Mouse (Mus musculus) liver, embryonic 13.5 days (tissue): Measurements from ENCODE around the gene Mre11a. TPM values are rescaled to one million over a fixed set of nuclear protein-coding genes. Genes with fewer than 3 reads are reported as not detected.

ENCODE experiments used
- ATAC-seq: fragments of 200-750 bp; cut with Nextera tagmentation; 2 replicates; pipeline ENCODE4 v1.8.0; 2017; ENCODE audit warnings: low read depth, mild to moderate bottlenecking, moderate number of reproducible peaks, moderate library complexity
- DNase-seq: peaks from one replicate; pipeline ENCODE4 v3.0.0; 2022
- H3K27ac ChIP-seq: fragments of 300-500 bp; sonication (generic); 2 replicates; pipeline ENCODE4 v1.5.1; 2015; ENCODE audit warnings: moderate library complexity, mild to moderate bottlenecking, inconsistent platforms
- H3K27me3 ChIP-seq: fragments of 300-500 bp; sonication (generic); 2 replicates; pipeline ENCODE4 v1.6.1; 2015; ENCODE audit warnings: mild to moderate bottlenecking, inconsistent platforms
- H3K36me3 ChIP-seq: fragments of 300-500 bp; sonication (generic); 2 replicates; pipeline ENCODE4 v1.6.1; 2015; ENCODE audit warnings: mild to moderate bottlenecking, inconsistent platforms
- H3K4me1 ChIP-seq: fragments of 300-500 bp; sonication (generic); replicated peaks from 2 replicates; pipeline ENCODE4 v1.6.1; 2015; ENCODE audit warnings: inconsistent platforms
- H3K4me2 ChIP-seq: fragments of 300-500 bp; sonication (generic); 2 replicates; pipeline ENCODE4 v1.6.1; 2015; ENCODE audit warnings: inconsistent platforms, mild to moderate bottlenecking, moderate library complexity
- H3K4me3 ChIP-seq: fragments of 300-500 bp; sonication (generic); replicated peaks from 2 replicates; pipeline ENCODE4 v1.5.1; 2015; ENCODE audit warnings: mild to moderate bottlenecking, inconsistent platforms
- H3K9ac ChIP-seq: fragments of 300-500 bp; sonication (generic); 2 replicates; pipeline ENCODE4 v1.6.1; 2015; ENCODE audit warnings: mild to moderate bottlenecking, inconsistent platforms
- H3K9me3 ChIP-seq: fragments of 300-500 bp; sonication (generic); replicated peaks from 2 replicates; pipeline ENCODE4 v1.6.1; 2016; ENCODE audit warnings: inconsistent platforms
- WGBS: fragments of 180-500 bp; shearing (Covaris S2); methylation state at CpG from one replicate; pipeline ENCODE4 v1.1.7; 2015; ENCODE audit not compliant: insufficient replicate concordance; 5-methylcytosine and 5-hydroxymethylcytosine counted together
- polyA plus RNA-seq: library from polyadenylated mRNA; unstranded; fragments of >200 nt; fragmentation: Nextera tagmentation; extraction: Ambion mirVana; gene quantifications from 2 replicates; pipeline ENCODE4 v1.2.1, GENCODE M21; 2015

Gene Mre11a
- polyA plus RNA-seq, 1 experiment from 2014 or later = 22.6 TPM

DNA sequence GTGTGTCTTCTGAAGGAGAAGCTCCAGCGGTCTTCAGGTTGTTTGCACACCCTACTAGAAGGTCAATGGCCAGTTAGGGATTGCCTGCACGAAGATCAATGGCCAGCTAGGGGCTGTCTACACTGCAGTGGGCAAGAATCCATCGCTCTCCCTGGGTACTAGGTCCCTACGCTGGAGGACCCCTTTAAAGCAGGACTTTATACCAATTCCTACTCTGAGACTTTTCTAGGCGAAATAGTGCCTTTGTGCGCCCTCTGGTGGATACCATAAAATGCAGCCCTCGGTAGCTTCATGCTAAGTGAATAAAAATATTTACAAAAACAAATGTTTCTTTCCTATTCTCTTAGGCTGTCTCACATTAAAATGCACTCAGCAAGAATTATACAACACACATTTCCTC, 19.7 kb upstream of the Mre11a start:
- Histone ChIP-seq H3K36me3 (no peaks in the 10 kb centered on the region), H3K4me3 (no peak overlapping the region), H3K9ac (no peak overlapping the region), H3K27ac (no peak overlapping the region), H3K4me2 (no peak overlapping the region), H3K4me1 (no peaks in the 10 kb centered on the region), H3K27me3 (peaks cover 17% of the 10 kb centered on the region), H3K9me3 (no peaks in the 10 kb centered on the region)
- ATAC-seq (no peak), DNase-seq (no peak)
- WGBS = 18% methylated on average over 7 of the region's 7 CpGs

DNA sequence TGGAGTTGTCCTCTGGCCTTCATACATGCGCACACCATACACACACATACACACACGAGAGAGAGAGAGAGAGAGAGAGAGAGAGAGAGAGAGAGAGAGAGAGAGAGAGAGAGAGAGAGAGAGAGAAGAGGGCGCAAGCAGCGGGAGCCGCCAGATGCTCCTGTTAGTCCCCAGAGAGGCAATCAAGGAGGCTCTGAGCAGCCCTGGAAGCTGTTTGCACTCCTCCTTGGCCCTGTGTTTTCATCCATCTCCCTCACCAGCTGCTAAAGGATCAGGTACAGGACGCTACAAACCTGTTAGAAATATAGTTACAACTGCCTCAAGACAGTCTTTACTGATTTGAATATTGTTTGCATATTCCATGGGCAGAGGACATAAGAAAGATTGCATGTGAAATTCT, 14.6 kb upstream of the Mre11a start:
- WGBS = 60% methylated on average over 6 of the region's 6 CpGs
- H3K4me2 ChIP-seq = no peak overlapping the region
- no peaks in the 10 kb centered on the region for H3K9me3 ChIP-seq
- H3K27ac ChIP-seq = no peak overlapping the region
- H3K27me3 ChIP-seq = peaks cover 31% of the 10 kb centered on the region
- H3K9ac ChIP-seq = no peak overlapping the region
- no peaks in the 10 kb centered on the region for H3K4me1 ChIP-seq
- DNase-seq (no peak), ATAC-seq (no peak)
- H3K4me3 ChIP-seq = no peak overlapping the region
- no peaks in the 10 kb centered on the region for H3K36me3 ChIP-seq

DNA sequence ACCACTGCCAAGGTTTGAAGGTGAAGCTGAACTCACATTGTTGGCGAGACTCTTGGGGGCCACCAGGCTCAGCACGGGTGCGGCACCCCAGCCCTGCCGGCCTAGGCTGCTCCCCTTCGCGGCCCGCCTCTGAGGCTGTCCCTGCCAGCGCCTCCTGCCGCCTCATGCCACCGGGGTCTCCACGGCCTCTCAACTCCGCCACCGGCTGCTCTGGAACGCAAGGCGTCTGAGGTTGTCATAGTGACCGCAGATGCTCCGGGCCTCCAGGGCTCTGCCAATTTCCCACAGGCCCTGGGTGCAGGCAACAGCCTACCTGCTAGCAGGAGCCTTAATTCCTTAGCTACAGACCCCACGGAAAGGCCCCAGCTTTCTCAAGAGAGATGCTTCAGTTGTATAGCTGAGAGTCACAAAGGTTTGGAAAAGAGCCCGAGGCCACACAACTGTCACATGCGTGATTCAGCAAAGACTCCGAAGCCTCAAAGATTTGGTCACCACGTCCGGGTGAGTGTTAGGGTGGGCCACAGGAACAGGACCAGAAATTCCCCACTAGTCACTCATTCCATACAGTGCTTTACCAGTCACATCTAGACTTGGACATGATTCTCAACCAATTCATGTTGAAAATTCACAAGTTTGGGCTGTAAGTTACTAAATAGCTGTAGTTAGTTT, 13.5 kb upstream of the Mre11a start, which contains the start of gene 1700012B09Rik:
Gene 1700012B09Rik (minus strand): TSS at position 228 of the 669 bp plus-strand sequence.
- Histone ChIP-seq H3K36me3 (no peaks in the 10 kb centered on the region), H3K27ac (no peak within 1 kb of the TSS), H3K4me1 (no peaks in the 10 kb centered on the region), H3K9me3 (no peaks in the 10 kb centered on the region), H3K4me2 (no peak within 1 kb of the TSS), H3K4me3 (no peak within 1 kb of the TSS), H3K9ac (no peak within 1 kb of the TSS), H3K27me3 (peaks cover 31% of the 10 kb centered on the region)
- DNase-seq = no peak
- WGBS = 27% methylated on average over 23 of the region's 23 CpGs
- ATAC-seq = no peak

DNA sequence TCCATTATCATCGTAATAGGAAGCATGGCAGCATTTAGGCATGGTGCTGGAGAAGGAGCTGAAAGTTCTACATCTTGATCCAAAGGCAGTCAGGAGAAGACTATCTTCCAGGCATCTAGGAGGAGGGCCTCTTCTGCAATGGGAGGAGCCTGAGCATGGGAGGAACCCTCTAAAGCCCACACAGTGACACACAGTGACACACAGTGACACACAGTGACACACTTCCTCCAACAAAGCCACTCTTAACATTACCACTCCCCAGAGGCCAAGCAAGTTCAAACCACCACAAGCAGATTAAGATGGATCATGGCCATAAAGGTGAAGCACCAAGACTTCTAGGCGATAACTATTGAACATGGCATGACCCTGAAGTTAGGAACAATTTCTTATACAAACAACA, 12.4 kb upstream of the Mre11a start:
- WGBS = 67% methylated on average over 2 of the region's 2 CpGs
- Histone ChIP-seq H3K4me3 (no peak overlapping the region), H3K27me3 (peaks cover 31% of the 10 kb centered on the region), H3K4me1 (no peaks in the 10 kb centered on the region), H3K27ac (no peak overlapping the region), H3K36me3 (no peaks in the 10 kb centered on the region), H3K9me3 (no peaks in the 10 kb centered on the region), H3K4me2 (no peak overlapping the region), H3K9ac (no peak overlapping the region)
- no peak for ATAC-seq
- DNase-seq = no peak

DNA sequence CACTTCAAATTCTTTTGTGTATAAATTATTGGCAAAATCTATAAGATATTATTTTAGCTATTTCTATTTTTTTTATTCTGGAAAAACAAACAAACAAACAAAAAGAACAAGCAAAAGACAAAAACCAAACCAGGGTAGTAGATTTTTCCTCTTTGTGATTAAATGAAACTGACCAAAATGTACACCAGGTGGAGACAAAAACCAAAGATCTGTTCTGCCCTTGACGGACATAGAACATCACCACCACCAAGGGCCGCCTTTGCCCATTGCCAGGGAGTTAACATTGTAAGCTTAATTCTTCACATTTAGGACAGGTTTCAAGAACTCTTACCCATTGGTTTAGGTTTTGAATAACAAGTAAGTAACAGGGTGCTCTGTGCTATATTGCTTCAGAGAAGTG, 10.6 kb upstream of the Mre11a start:
- H3K27me3 ChIP-seq = peaks cover 26% of the 10 kb centered on the region
- DNase-seq (no peak), ATAC-seq (no peak)
- H3K4me3 ChIP-seq = no peak overlapping the region
- 35% methylated on average over 2 of the region's 2 CpGs for WGBS
- H3K9ac ChIP-seq = no peak overlapping the region
- no peak overlapping the region for H3K4me2 ChIP-seq
- H3K27ac ChIP-seq = no peak overlapping the region
- no peaks in the 10 kb centered on the region for H3K9me3 ChIP-seq
- no peaks in the 10 kb centered on the region for H3K36me3 ChIP-seq
- H3K4me1 ChIP-seq = no peaks in the 10 kb centered on the region

DNA sequence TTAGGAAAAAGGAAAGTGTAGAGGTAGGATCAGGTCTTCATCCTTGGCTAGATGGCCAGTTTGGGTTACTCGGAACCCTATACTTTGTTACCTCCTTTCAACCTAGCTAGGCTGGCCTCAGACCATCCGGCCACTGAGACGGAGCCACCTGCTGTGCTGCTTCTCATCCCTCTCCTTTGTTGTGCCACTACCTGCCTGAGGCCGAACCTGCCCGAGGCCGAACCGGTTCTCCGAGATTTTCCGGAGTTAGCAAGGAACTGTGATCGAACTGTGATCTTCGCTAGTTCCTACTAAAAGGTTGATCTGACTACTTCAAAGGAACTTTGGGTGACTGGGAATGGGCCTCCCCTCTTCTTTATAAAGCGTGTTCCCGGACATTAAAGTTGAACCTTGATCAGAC, 6.1 kb upstream of the Mre11a start:
- DNase-seq (no peak), ATAC-seq (no peak)
- WGBS = 59% methylated on average over 13 of the region's 13 CpGs
- Histone ChIP-seq H3K27ac (no peak overlapping the region), H3K36me3 (peaks cover 31% of the 10 kb centered on the region), H3K4me1 (peaks cover 4% of the 10 kb centered on the region; the same call in 1 of the 2 replicates), H3K4me3 (no peak overlapping the region), H3K9me3 (no peaks in the 10 kb centered on the region), H3K27me3 (no peaks in the 10 kb centered on the region), H3K4me2 (no peak overlapping the region), H3K9ac (no peak overlapping the region)

DNA sequence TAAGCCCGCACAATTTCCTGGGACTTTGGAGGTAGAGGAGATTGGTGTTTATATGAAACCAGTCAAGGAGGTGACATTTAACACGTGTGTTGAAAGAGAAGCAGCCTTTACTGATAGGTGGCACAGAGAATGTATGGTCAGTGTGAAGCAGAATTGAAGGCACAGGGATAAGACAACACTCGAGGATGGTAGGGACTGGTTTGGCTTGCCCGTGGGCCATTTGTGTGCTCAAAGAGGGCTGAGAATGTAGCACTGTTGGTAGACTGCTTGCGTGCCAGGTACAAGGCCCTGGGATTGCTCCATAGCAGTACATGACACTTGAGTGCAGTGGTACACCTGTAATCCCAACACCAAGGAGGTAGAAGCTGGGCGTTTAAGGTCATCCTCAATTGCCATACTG, 2.9 kb downstream of the Mre11a start:
- ATAC-seq = no peak
- H3K4me1 ChIP-seq = peaks cover 28% of the 10 kb centered on the region
- H3K9ac ChIP-seq = peak overlapping the region; percentile 17; the same call in 1 of the 2 replicates
- H3K27me3 ChIP-seq = no peaks in the 10 kb centered on the region
- no peak for DNase-seq
- H3K4me3 ChIP-seq = no peak overlapping the region
- H3K36me3 ChIP-seq = peaks cover 63% of the 10 kb centered on the region
- H3K27ac ChIP-seq = no peak overlapping the region
- 81% methylated on average over 6 of the region's 6 CpGs for WGBS
- H3K4me2 ChIP-seq = no peak overlapping the region
- H3K9me3 ChIP-seq = no peaks in the 10 kb centered on the region

DNA sequence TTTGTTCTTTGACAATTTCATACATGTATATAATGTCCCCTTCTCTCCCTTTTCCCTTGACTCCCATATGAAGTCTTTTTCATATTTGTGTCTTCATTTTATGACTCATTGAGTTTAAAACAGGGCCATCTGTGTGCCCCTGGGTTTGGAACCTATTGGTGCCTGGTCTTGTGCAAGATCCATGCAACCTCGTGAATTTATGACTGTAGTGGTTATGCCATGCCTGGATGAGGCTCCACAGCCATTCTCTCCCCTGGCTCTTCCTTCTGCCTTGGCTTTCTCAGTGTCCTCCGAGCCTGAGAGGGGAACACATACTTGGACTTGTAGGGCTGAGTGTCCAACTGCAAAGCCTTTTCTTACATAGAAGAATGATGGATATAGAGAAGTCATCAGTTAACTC, 21.3 kb downstream of the Mre11a start:
- Histone ChIP-seq H3K9me3 (no peaks in the 10 kb centered on the region), H3K4me1 (no peaks in the 10 kb centered on the region), H3K27me3 (no peaks in the 10 kb centered on the region), H3K4me3 (no peak overlapping the region), H3K36me3 (peaks cover 85% of the 10 kb centered on the region), H3K27ac (no peak overlapping the region), H3K4me2 (no peak overlapping the region), H3K9ac (no peak overlapping the region)
- ATAC-seq = no peak
- 71% methylated on average over 2 of the region's 2 CpGs for WGBS
- no peak for DNase-seq

DNA sequence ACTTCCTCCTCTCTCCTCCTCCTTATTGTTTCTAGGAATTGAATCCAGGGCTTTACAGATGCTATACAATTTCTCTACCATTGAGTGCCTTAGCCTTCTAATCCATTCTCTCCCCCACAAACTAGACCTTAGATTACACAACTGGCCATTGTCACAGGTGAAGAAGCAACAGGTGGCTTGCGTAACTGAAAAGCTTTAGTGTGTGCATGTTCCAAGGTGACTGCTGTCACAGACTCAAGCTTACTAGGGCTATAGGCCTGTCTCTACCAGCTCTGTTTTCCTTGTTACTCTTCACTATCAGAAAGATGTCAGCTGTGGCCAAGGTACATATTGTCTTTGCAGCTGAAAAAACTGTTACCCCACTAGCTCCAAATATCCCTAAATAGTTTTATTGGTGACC, 22.3 kb downstream of the Mre11a start:
- DNase-seq (no peak), ATAC-seq (no peak)
- no peaks in the 10 kb centered on the region for H3K27me3 ChIP-seq
- no peak overlapping the region for H3K27ac ChIP-seq
- peaks cover 83% of the 10 kb centered on the region for H3K36me3 ChIP-seq
- H3K4me3 ChIP-seq = no peak overlapping the region
- H3K9ac ChIP-seq = no peak overlapping the region
- H3K4me1 ChIP-seq = no peaks in the 10 kb centered on the region
- no peaks in the 10 kb centered on the region for H3K9me3 ChIP-seq
- no peak overlapping the region for H3K4me2 ChIP-seq
- 79% methylated on average over 1 of the region's 1 CpGs for WGBS

DNA sequence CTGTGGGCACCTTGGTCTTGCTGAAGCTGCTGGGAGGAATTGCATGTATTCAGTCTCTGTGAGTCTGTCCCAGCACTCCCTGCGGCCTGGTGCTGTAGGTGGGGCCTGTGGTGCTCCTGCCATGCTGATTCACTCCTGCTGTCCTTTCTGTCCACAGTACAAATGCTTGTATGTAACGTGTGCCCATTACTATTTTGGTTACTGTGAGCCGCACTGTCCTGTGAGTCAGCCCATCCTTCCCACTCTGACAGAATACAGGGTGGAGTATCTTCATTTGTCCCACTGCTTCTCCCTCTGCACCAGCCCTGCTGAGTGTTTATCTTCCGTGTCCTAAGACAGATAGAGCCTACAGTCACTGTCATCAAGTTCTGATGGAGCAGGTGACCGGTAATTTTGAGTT, 25.7 kb downstream of the Mre11a start:
- 81% methylated on average over 5 of the region's 5 CpGs for WGBS

DNA sequence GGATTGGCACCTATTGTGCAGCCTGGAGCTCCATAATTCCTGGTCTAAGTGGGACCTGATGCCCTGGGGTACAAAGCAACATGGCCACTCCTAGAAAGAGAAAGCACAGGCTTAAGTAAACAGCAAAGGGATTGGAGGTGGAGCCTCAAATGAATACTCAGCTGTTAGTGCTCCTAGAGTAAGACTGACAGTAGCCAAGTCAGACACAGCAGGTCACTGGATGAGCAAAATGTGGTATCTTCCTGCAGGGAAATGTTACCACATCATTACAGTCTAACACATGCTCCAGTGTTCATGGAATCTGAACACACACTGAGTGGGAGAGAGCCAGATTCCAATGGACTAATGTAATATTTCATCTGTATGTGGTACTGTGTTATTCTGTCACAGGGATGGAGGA, 36.9 kb downstream of the Mre11a start:
- no peaks in the 10 kb centered on the region for H3K4me1 ChIP-seq
- peaks cover 91% of the 10 kb centered on the region for H3K36me3 ChIP-seq
- H3K9me3 ChIP-seq = no peaks in the 10 kb centered on the region
- no peak overlapping the region for H3K27ac ChIP-seq
- H3K4me2 ChIP-seq = no peak overlapping the region
- no peak for DNase-seq
- H3K4me3 ChIP-seq = no peak overlapping the region
- no peaks in the 10 kb centered on the region for H3K27me3 ChIP-seq
- no peak overlapping the region for H3K9ac ChIP-seq
- ATAC-seq = no peak

More for the DNA sequence above, 25.7 kb downstream of the Mre11a start:
- DNase-seq = no peak
- Histone ChIP-seq H3K9me3 (no peaks in the 10 kb centered on the region), H3K27ac (no peak overlapping the region), H3K27me3 (no peaks in the 10 kb centered on the region), H3K36me3 (peaks cover 87% of the 10 kb centered on the region), H3K4me3 (no peak overlapping the region), H3K4me1 (no peaks in the 10 kb centered on the region), H3K9ac (no peak overlapping the region), H3K4me2 (no peak overlapping the region)
- no peak for ATAC-seq

DNA sequence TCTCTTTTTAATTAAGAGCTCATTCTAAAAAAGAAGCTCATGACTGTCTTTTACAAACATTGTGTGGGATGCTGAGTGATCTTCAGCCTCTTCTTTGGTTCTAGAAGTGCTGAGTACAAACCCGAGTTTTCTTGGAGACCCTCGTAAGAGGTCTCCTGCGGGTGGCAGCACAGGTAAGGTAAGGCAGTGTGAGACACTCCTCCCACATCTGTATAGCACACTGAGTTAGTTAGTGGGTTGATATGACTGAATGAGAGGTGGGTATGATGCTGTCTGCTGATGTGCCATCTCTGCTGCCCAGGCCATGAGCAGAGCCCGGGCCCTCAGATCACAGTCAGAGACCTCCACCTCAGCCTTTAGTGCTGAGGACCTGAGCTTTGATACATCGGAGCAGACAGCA, 40.4 kb downstream of the Mre11a start:
- no peak for ATAC-seq
- Histone ChIP-seq H3K9ac (no peak overlapping the region), H3K4me2 (no peak overlapping the region), H3K4me1 (no peaks in the 10 kb centered on the region), H3K4me3 (no peak overlapping the region), H3K9me3 (no peaks in the 10 kb centered on the region), H3K36me3 (peaks cover 86% of the 10 kb centered on the region), H3K27ac (no peak overlapping the region), H3K27me3 (no peaks in the 10 kb centered on the region)
- DNase-seq = no peak
- 80% methylated on average over 5 of the region's 5 CpGs for WGBS
